Mouse (Mus musculus) MEL (cell line): ENCODE results near the gene Rora. TPM values are rescaled to one million over a fixed set of nuclear protein-coding genes. Genes with fewer than 3 reads are reported as not detected.

Experiments
- DNase-seq: peaks from one replicate; pipeline ENCODE4 v3.0.0; 2011; ENCODE audit warnings: low read depth, low spot score
- H3K27ac ChIP-seq: 2 replicates; pipeline ENCODE4 v1.5.1; 2012; ENCODE audit warnings: low read depth, mild to moderate bottlenecking, control low read depth, low read length, moderate library complexity; ENCODE audit not compliant: control insufficient read depth
- H3K27me3 ChIP-seq, 2 experiments: fragments of 150-350 bp in 1 of 2; sonication (generic) in 1 of 2; 2 replicates each; pipeline ENCODE4 v1.6.1; 2012; ENCODE audit warnings: low read length in 2 of 2, mild to moderate bottlenecking in 2 of 2, improper control_type of control experiment in 1 of 2, moderate library complexity in 1 of 2; ENCODE audit not compliant: insufficient read depth in 2 of 2, control insufficient read depth in 1 of 2
- H3K36me3 ChIP-seq, 2 experiments: 2 replicates each; pipeline ENCODE4 v1.6.1; 2012 to 2014; ENCODE audit warnings: low read length in 2 of 2, improper control_type of control experiment in 1 of 2, inconsistent platforms in 1 of 2, mild to moderate bottlenecking in 1 of 2; ENCODE audit not compliant: insufficient read depth in 2 of 2, control insufficient read depth in 1 of 2
- H3K4me1 ChIP-seq, 2 experiments: fragments of 150-350 bp in 1 of 2; sonication (generic) in 1 of 2; 2 replicates each; pipeline ENCODE4 v1.6.1; 2012; ENCODE audit warnings: low read length in 2 of 2, improper control_type of control experiment in 1 of 2, mild to moderate bottlenecking in 1 of 2; ENCODE audit not compliant: insufficient read depth in 2 of 2, control insufficient read depth in 1 of 2
- H3K4me3 ChIP-seq, 2 experiments: fragments of 150-350 bp in 1 of 2; sonication (generic) in 1 of 2; 2 replicates each; pipeline ENCODE4 v1.5.1; 2012; ENCODE audit warnings: low read depth in 2 of 2, low read length in 2 of 2, mild to moderate bottlenecking in 2 of 2, moderate library complexity in 2 of 2, control low read depth in 1 of 2, improper control_type of control experiment in 1 of 2; ENCODE audit not compliant: control insufficient read depth in 1 of 2, insufficient read depth in 1 of 2
- H3K79me2 ChIP-seq: 2 replicates; pipeline ENCODE4 v1.6.1; 2012; ENCODE audit warnings: mild to moderate bottlenecking, low read length, moderate library complexity; ENCODE audit not compliant: control insufficient read depth, poor library complexity, insufficient read depth
- H3K9ac ChIP-seq: 2 replicates; pipeline ENCODE4 v1.6.1; 2012; ENCODE audit warnings: low read depth, mild to moderate bottlenecking, control low read depth, low read length, moderate library complexity; ENCODE audit not compliant: control insufficient read depth, poor library complexity, severe bottlenecking
- H3K9me3 ChIP-seq: fragments of 150-350 bp; sonication (generic); replicated peaks from 2 replicates; pipeline ENCODE4 v1.6.1; 2012; ENCODE audit warnings: mild to moderate bottlenecking, low read length, improper control_type of control experiment, moderate library complexity; ENCODE audit not compliant: insufficient read depth
- CHD1 ChIP-seq: IDR thresholded peaks from 2 replicates; pipeline ENCODE4 v1.6.1; 2012; ENCODE audit warnings: low read depth, mild to moderate bottlenecking, inconsistent platforms, low read length, improper control_type of control experiment
- CTCF ChIP-seq, 3 experiments: IDR thresholded peaks in 2 of 3; conservative IDR thresholded peaks in 1 of 3; 2 replicates each; pipeline ENCODE4 v1.5.1; 2011 to 2012; ENCODE audit warnings: low read length in 3 of 3, low read depth in 2 of 3, mild to moderate bottlenecking in 2 of 3, improper control_type of control experiment in 1 of 3, inconsistent platforms in 1 of 3, mixed read lengths in 1 of 3, moderate library complexity in 1 of 3; ENCODE audit not compliant: control insufficient read depth in 1 of 3, insufficient read depth in 1 of 3, poor library complexity in 1 of 3, severe bottlenecking in 1 of 3
- E2F4 ChIP-seq: IDR thresholded peaks from 2 replicates; pipeline ENCODE4 v1.6.1; 2011; ENCODE audit warnings: low read depth, low read length, improper control_type of control experiment, borderline replicate concordance
- EP300 ChIP-seq, 2 experiments: IDR thresholded peaks; 2 replicates each; pipeline ENCODE4 v1.6.1; 2011; ENCODE audit warnings: improper control_type of control experiment in 2 of 2, low read length in 2 of 2, low read depth in 1 of 2, mild to moderate bottlenecking in 1 of 2
- GABPA ChIP-seq: IDR thresholded peaks from 2 replicates; pipeline ENCODE4 v1.6.1; 2012; ENCODE audit warnings: low read depth, mild to moderate bottlenecking, inconsistent platforms, low read length, improper control_type of control experiment, moderate library complexity
- GATA1 ChIP-seq: IDR thresholded peaks from 2 replicates; pipeline ENCODE4 v1.6.1; 2011; ENCODE audit warnings: low read depth, low read length, improper control_type of control experiment
- MEF2A ChIP-seq: IDR thresholded peaks from 2 replicates; pipeline ENCODE4 v1.6.1; 2014; ENCODE audit warnings: low read depth, mild to moderate bottlenecking, inconsistent platforms, low read length, improper control_type of control experiment; ENCODE audit not compliant: poor library complexity, insufficient replicate concordance, severe bottlenecking; ENCODE audit errors: extremely low read depth
- MXI1 ChIP-seq: IDR thresholded peaks from 2 replicates; pipeline ENCODE4 v1.6.1; 2011; ENCODE audit warnings: mild to moderate bottlenecking, low read depth, low read length, improper control_type of control experiment
- MYC ChIP-seq: IDR thresholded peaks from 2 replicates; pipeline ENCODE4 v1.6.1; 2011; ENCODE audit warnings: low read depth, mild to moderate bottlenecking, low read length, improper control_type of control experiment, moderate library complexity
- NRF1 ChIP-seq: IDR thresholded peaks from 2 replicates; pipeline ENCODE4 v1.6.1; 2014; ENCODE audit warnings: low read depth, mild to moderate bottlenecking, inconsistent platforms, low read length, improper control_type of control experiment, moderate library complexity; ENCODE audit not compliant: poor library complexity, insufficient read depth, severe bottlenecking
- RAD21 ChIP-seq: IDR thresholded peaks from 2 replicates; pipeline ENCODE4 v1.6.1; 2011; ENCODE audit warnings: mild to moderate bottlenecking, low read depth, low read length, improper control_type of control experiment
- RCOR1 ChIP-seq: IDR thresholded peaks from 2 replicates; pipeline ENCODE4 v1.6.1; 2012; ENCODE audit warnings: low read depth, mild to moderate bottlenecking, inconsistent platforms, low read length, improper control_type of control experiment
- SIN3A ChIP-seq: IDR thresholded peaks from 2 replicates; pipeline ENCODE4 v1.6.1; 2012; ENCODE audit warnings: low read length, improper control_type of control experiment, inconsistent platforms
- SMC3 ChIP-seq: IDR thresholded peaks from 2 replicates; pipeline ENCODE4 v1.6.1; 2011; ENCODE audit warnings: low read depth, low read length, improper control_type of control experiment
- TAL1 ChIP-seq: IDR thresholded peaks from 2 replicates; pipeline ENCODE4 v1.6.1; 2012; ENCODE audit warnings: mild to moderate bottlenecking, inconsistent platforms, low read length, moderate library complexity, mixed read lengths
- TCF12 ChIP-seq: IDR thresholded peaks from 2 replicates; pipeline ENCODE4 v1.6.1; 2014; ENCODE audit warnings: low read depth, mild to moderate bottlenecking, inconsistent platforms, low read length, improper control_type of control experiment, moderate library complexity
- USF2 ChIP-seq, 2 experiments: IDR thresholded peaks; 2 replicates each; pipeline ENCODE4 v1.6.1; 2011 to 2012; ENCODE audit warnings: improper control_type of control experiment in 2 of 2, low read length in 2 of 2, borderline replicate concordance in 1 of 2, inconsistent platforms in 1 of 2, low read depth in 1 of 2, mild to moderate bottlenecking in 1 of 2; ENCODE audit not compliant: insufficient read depth in 1 of 2
- ZC3H11A ChIP-seq: IDR thresholded peaks from 2 replicates; pipeline ENCODE4 v1.6.1; 2012; ENCODE audit warnings: low read depth, mild to moderate bottlenecking, inconsistent platforms, low read length, improper control_type of control experiment
- ZKSCAN1 ChIP-seq: IDR thresholded peaks from 2 replicates; pipeline ENCODE4 v1.6.1; 2012; ENCODE audit warnings: low read depth, mild to moderate bottlenecking, inconsistent platforms, low read length, improper control_type of control experiment, moderate library complexity
- polyA plus RNA-seq, 2 experiments: library from polyadenylated mRNA; stranded (reverse) in 1 of 2; unstranded in 1 of 2; fragments of >175 nt in 1 of 2; fragments of >200 nt in 1 of 2; gene quantifications; 2 replicates each; pipeline versions ENCODE4 v1.2.1 to v1.2.4; 2012; ENCODE audit warnings: low replicate concordance in 2 of 2, low read depth in 1 of 2; ENCODE audit not compliant: insufficient read length in 2 of 2, insufficient read depth in 1 of 2, missing spikeins in 1 of 2
- total RNA-seq: library from RNA; depleted of rRNA; stranded (reverse); fragments of 300-350 nt; gene quantifications from 2 replicates; pipeline ENCODE4 v1.2.3, GENCODE M21; 2012

Gene Rora
- total and polyA plus RNA-seq, 3 experiments = not detected

DNA sequence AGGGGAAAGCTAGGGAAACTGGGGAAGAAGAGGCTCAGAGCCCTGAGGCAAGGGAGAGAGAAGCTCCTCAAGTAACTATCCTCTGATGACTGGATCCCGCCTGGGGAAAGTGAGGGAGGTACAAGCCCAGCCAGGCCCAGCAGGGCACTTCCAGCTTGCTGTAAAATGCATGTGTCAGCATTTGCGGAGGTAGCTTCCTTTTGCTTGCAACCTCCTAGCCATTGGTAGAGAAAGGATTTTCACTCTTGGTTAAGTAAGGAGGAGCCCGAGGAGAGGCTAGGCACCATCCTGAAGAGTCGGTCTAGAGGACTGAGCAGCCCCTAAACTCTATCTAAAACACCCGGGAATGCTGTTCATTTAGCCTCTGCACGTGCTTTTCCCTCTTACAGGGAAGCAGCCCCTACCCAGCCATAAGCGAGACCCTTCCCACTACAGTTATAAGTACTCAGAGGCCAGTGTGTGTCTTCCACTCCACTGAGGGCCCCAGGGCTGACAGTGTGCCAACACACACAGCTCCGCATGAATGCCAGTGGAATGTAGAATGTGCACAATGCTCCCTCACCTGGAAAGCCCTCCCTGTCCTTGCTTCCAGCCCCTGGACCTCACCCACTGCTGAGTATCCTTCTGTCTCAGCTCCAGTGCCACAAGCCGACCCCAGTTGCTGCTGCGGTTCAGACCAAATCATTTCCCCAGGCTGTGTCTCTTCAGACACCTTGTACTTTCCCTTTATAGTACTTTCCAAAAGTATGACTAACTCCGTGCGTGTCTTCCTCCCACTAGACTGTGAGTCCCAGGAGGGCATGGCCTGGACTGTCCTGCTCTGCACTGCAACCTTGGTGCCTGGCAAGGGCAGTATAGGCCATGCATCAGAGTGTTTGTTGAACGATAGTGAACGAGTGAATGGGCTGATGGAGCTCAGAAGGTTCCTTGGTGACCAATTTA is 431.4 kb downstream of the Rora start:
- TF ChIP-seq ZC3H11A (no peak), MYC (no peak), SIN3A (no peak), MXI1 (no peak), TAL1 (no peak), CHD1 (no peak)
- no peaks in the 10 kb centered on the region for H3K9me3 ChIP-seq

DNA sequence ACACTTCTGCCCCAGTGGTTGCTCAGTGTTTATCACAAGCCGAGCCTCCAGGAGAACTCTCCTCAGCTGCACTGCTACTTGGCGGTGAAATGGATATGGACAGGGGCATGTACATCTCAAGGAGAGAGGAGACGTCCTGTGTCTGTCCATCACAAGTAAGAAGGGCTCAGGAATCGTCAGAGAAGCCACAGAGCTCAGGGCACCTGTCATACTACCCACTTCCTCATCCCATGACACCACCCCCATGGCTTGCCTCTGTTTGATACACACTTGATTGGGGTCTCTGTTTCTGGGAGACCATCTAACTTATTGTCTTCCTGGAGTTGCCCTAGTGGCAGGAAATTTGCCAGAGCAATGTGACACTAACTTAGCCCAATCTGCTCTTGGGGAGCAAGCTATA is 433.3 kb downstream of the Rora start:
- Histone ChIP-seq H3K27me3 (no peaks in the 10 kb centered on the region), H3K4me3 (no peak overlapping the region), H3K4me1 (no peaks in the 10 kb centered on the region), H3K27ac (no peak overlapping the region), H3K79me2 (no peaks in the 10 kb centered on the region), H3K9me3 (no peaks in the 10 kb centered on the region), H3K9ac (no peak overlapping the region), H3K36me3 (no peaks in the 10 kb centered on the region)
- DNase-seq = no peak
- TF ChIP-seq ZKSCAN1 = no peak
- TF ChIP-seq GABPA = no peak
- no peak for TF ChIP-seq USF2 (IDR thresholded peaks at IDR 0.05; ENCODE audit: borderline replicate concordance in 1 of 2, insufficient read depth in 1 of 2, low read depth in 1 of 2, low read length in 2 of 2)
- TF ChIP-seq TCF12 = no peak
- no peak for TF ChIP-seq MXI1
- TF ChIP-seq E2F4 = no peak
- TF ChIP-seq GATA1 = no peak
- TF ChIP-seq SIN3A = no peak
- no peak for TF ChIP-seq EP300 (IDR thresholded peaks at IDR 0.05; ENCODE audit: low read depth in 1 of 2, low read length in 2 of 2)

More for the DNA sequence above, 431.4 kb downstream of the Rora start:
- Histone ChIP-seq H3K27me3 (no peaks in the 10 kb centered on the region), H3K79me2 (no peaks in the 10 kb centered on the region), H3K27ac (no peak overlapping the region), H3K4me1 (no peaks in the 10 kb centered on the region), H3K36me3 (no peaks in the 10 kb centered on the region), H3K4me3 (no peak overlapping the region), H3K9ac (no peak overlapping the region)
- DNase-seq = no peak

DNA sequence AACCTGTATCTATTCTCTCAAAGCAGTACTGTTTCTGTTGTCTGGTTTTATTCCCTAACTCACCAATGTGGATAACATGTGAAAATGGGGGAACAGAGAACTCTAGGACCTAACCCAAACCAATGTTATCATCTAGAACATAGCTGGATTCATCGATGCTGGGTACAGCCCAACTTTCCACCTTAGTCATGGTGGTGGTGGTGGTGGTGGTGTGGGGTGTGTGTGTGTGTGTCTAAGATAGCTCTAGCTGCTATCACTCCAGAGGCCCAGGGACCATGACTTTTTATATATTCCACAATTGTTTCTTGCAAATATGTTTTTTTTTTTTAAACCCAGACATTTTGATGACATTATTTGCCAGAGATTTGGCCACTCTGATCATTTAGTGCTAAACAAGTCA is 433.7 kb downstream of the Rora start:
- H3K9me3 ChIP-seq = no peaks in the 10 kb centered on the region
- TF ChIP-seq MXI1 (no peak), NRF1 (no peak), RAD21 (no peak), E2F4 (no peak), RCOR1 (no peak), MEF2A (no peak), SMC3 (no peak), CTCF (IDR thresholded peaks at IDR 0.05 in 2 of 3, conservative IDR thresholded peaks at IDR 0.05 in 1 of 3; ENCODE audit: control insufficient read depth in 1 of 3, insufficient read depth in 1 of 3, low read depth in 2 of 3, low read length in 3 of 3, poor library complexity in 1 of 3, severe bottlenecking in 1 of 3) (no peak), MYC (no peak)
- H3K4me1 ChIP-seq = no peaks in the 10 kb centered on the region
- H3K36me3 ChIP-seq = no peaks in the 10 kb centered on the region
- DNase-seq = no peak
- no peaks in the 10 kb centered on the region for H3K27me3 ChIP-seq
- H3K4me3 ChIP-seq = no peak overlapping the region
- no peak overlapping the region for H3K27ac ChIP-seq
- no peak overlapping the region for H3K9ac ChIP-seq
- H3K79me2 ChIP-seq = no peaks in the 10 kb centered on the region
